Mouse (Mus musculus) hindbrain, postnatal 0 days (tissue): ENCODE results near the gene Olfr223. TPM values are rescaled to one million over a fixed set of nuclear protein-coding genes. Genes with fewer than 3 reads are reported as not detected.

ENCODE experiments used
- ATAC-seq: fragments of 200-750 bp; cut with Nextera tagmentation; 2 replicates; pipeline ENCODE4 v1.8.0; 2017; ENCODE audit warnings: mild to moderate bottlenecking, moderate TSS enrichment, moderate library complexity
- DNase-seq: peaks from one replicate; pipeline ENCODE4 v3.0.0-alpha.2; 2015; ENCODE audit warnings: low spot score
- H3K27ac ChIP-seq: fragments of 300-500 bp; sonication (generic); 2 replicates; pipeline ENCODE4 v1.5.1; 2014; ENCODE audit warnings: mild to moderate bottlenecking
- H3K27me3 ChIP-seq: fragments of 300-500 bp; sonication (generic); 2 replicates; pipeline ENCODE4 v1.6.1; 2014; ENCODE audit warnings: low read length, mixed read lengths; ENCODE audit not compliant: insufficient read depth
- H3K36me3 ChIP-seq: fragments of 300-500 bp; sonication (generic); 2 replicates; pipeline ENCODE4 v1.6.1; 2014; ENCODE audit warnings: low read length, mixed read lengths; ENCODE audit not compliant: insufficient read depth
- H3K4me1 ChIP-seq: fragments of 300-500 bp; sonication (generic); 2 replicates; pipeline ENCODE4 v1.6.1; 2014; ENCODE audit warnings: antibody characterized with exemption, low read length, mixed read lengths; ENCODE audit not compliant: insufficient read depth
- H3K4me2 ChIP-seq: fragments of 300-500 bp; sonication (generic); 2 replicates; pipeline ENCODE4 v1.6.1; 2014; ENCODE audit warnings: low read depth, mild to moderate bottlenecking, low read length, moderate library complexity, mixed read lengths
- H3K4me3 ChIP-seq: fragments of 300-500 bp; sonication (generic); 2 replicates; pipeline ENCODE4 v1.5.1; 2014; ENCODE audit warnings: low read length
- H3K9ac ChIP-seq: fragments of 300-500 bp; sonication (generic); replicated peaks from 2 replicates; pipeline ENCODE4 v1.6.1; 2014; ENCODE audit warnings: mild to moderate bottlenecking, low read length, moderate library complexity, mixed read lengths
- H3K9me3 ChIP-seq: fragments of 300-500 bp; sonication (generic); 2 replicates; pipeline ENCODE4 v1.6.1; 2016; ENCODE audit warnings: low read length, mixed read lengths
- CTCF ChIP-seq: IDR thresholded peaks from 2 replicates; pipeline ENCODE4 v1.5.1; 2016; ENCODE audit warnings: antibody characterized with exemption, control low read depth, low read depth
- WGBS: fragments of 180-500 bp; shearing (Covaris S2); extraction: QIAGEN DNeasy Blood & Tissue Kit; methylation state at CpG from one replicate; pipeline ENCODE4 v1.1.7; 2014; 5-methylcytosine and 5-hydroxymethylcytosine counted together
- polyA plus RNA-seq: library from polyadenylated mRNA; unstranded; fragments of >200 nt; fragmentation: Nextera tagmentation; extraction: Ambion mirVana; gene quantifications from 2 replicates; pipeline ENCODE4 v1.2.1, GENCODE M21; 2015
- total RNA-seq: library from RNA; depleted of rRNA; stranded (reverse); fragments of >200 nt; gene quantifications from 2 replicates; pipeline ENCODE4 v1.2.3, GENCODE M21; 2014

The Olfr223 gene
- total and polyA plus RNA-seq, 2 experiments from 2014 or later: not detected

GRCm38 (mm10) chr11:59635251-59635795 is 42.2 kb upstream of the Olfr223 start:
- 84% methylated on average over 9 of the region's 9 CpGs for WGBS
- Histone ChIP-seq H3K9me3 (no peaks in the 10 kb centered on the region), H3K9ac (no peak overlapping the region), H3K27ac (no peak overlapping the region), H3K36me3 (no peaks in the 10 kb centered on the region), H3K4me2 (no peak overlapping the region), H3K4me1 (no peaks in the 10 kb centered on the region), H3K4me3 (no peak overlapping the region), H3K27me3 (no peaks in the 10 kb centered on the region)
- TF ChIP-seq CTCF: no peak
- ATAC-seq: no peak
- DNase-seq: no peak

DNA sequence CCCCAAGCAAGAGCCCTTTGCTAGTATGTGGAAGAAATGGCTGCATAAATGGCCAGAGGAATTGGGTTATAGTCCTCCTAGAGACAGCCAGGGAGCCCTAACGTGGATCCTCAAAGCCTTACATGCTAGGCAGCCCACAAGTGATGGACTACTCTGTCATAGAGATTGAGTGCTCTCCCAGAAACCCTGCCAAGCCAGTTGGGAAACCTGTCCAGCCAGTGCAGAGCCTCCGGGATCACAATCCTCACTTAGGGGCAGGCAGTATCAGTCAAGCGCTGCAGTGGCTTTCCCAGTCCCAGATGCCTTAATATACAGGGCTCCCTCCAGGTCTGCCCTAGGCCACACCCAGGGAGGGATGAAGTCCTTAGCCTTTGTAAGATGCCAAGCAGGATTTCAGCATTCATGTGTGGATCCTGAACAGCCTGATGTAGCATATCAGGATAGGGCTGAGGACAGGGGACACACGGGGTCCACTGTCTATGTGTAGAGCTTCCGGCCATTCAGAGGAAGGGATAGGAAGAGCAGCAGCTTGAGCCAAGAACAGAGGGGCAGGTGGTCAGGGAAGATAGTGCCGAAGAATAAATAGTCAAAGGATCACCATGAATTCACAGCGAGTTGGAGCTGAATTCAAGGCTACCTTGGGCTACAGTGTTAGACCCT is 41.0 kb upstream of the Olfr223 start:
- no peak for TF ChIP-seq CTCF
- no peaks in the 10 kb centered on the region for H3K36me3 ChIP-seq
- H3K27ac ChIP-seq: no peak overlapping the region
- H3K4me1 ChIP-seq: 0 out of 2 replicates have a peak, but pooled peaks cover 3% of the 10 kb centered on the region
- H3K9ac ChIP-seq: no peak overlapping the region
- no peak for DNase-seq
- H3K9me3 ChIP-seq: no peaks in the 10 kb centered on the region
- H3K27me3 ChIP-seq: no peaks in the 10 kb centered on the region
- 82% methylated on average over 7 of the region's 7 CpGs for WGBS
- no peak overlapping the region for H3K4me3 ChIP-seq
- H3K4me2 ChIP-seq: no peak overlapping the region
- no peak for ATAC-seq

- Histone ChIP-seq H3K9me3 (no peaks in the 10 kb centered on the region), H3K4me1 (0 out of 2 replicates have a peak, but pooled peaks cover 3% of the 10 kb centered on the region), H3K27ac (no peak overlapping the region), H3K36me3 (no peaks in the 10 kb centered on the region), H3K27me3 (no peaks in the 10 kb centered on the region), H3K4me3 (no peak overlapping the region), H3K4me2 (no peak overlapping the region), H3K9ac (no peak overlapping the region)
- TF ChIP-seq CTCF: peak; percentile 82
- peak; percentile 69 for DNase-seq
- ATAC-seq: no peak
- 25% methylated on average over 5 of the region's 5 CpGs for WGBS
These were observed 39.9 kb upstream of the Olfr223 start for GRCm38 (mm10) chr11:59633037-59633436.

- TF ChIP-seq CTCF: no peak
- 0 out of 2 replicates have a peak, but pooled peaks cover 3% of the 10 kb centered on the region for H3K4me1 ChIP-seq
- no peak overlapping the region for H3K4me2 ChIP-seq
- no peak overlapping the region for H3K4me3 ChIP-seq
- no peak overlapping the region for H3K27ac ChIP-seq
- no peaks in the 10 kb centered on the region for H3K27me3 ChIP-seq
- no peak for ATAC-seq
- H3K9ac ChIP-seq: no peak overlapping the region
- H3K36me3 ChIP-seq: no peaks in the 10 kb centered on the region
- 83% methylated on average over 4 of the region's 4 CpGs for WGBS
- H3K9me3 ChIP-seq: no peaks in the 10 kb centered on the region
- no peak for DNase-seq
These were observed 38.9 kb upstream of the Olfr223 start for GRCm38 (mm10) chr11:59631980-59632379.

DNA sequence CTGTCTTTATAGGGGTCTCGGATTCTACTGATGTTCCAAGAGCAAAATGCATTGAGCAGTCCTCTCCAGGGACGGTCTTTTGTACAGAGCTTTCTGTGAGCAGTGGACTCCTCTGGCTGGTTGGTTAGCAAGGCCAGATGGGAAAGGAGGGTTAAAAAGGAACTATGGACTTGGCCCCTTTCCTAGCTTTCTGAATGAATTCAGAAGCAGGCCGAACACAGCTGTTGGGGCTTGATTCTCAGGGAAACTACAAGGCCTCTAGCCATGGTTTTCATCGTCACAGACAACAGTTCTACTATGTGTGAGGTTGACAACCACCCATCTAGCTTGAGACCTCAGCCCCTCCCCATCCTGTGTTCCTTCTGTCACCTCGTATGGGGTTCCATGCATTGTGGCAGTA is 36.8 kb upstream of the Olfr223 start:
- ATAC-seq (no peak), DNase-seq (peak; percentile 62)
- WGBS: 49% methylated on average over 5 of the region's 5 CpGs

DNA sequence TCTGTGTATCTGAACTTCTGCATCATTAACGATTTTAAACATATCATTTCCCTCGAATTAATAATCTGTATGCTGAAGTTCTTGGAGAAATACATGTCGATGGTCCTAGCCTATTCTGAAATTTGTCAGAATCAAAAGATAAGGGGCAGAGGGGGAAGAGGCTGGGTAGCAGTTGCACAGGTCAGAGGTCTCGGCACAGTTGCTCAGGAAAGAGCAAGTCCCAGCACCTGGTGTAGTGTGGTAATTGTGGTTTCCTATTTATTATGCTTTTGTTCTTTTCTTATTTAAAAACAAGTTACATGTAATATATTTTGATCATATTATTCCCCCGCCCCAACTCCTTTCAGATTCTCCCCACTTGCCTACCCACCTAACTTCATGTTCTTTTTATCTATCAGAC is 35.1 kb upstream of the Olfr223 start:
- no peak overlapping the region for H3K9ac ChIP-seq
- TF ChIP-seq CTCF: no peak
- WGBS: 87% methylated on average over 5 of the region's 5 CpGs
- H3K27ac ChIP-seq: no peak overlapping the region
- ATAC-seq (no peak), DNase-seq (no peak)
- no peak overlapping the region for H3K4me2 ChIP-seq
- no peak overlapping the region for H3K4me3 ChIP-seq
- 0 out of 2 replicates have a peak, but pooled peaks cover 3% of the 10 kb centered on the region for H3K4me1 ChIP-seq
- no peaks in the 10 kb centered on the region for H3K27me3 ChIP-seq
- no peaks in the 10 kb centered on the region for H3K9me3 ChIP-seq
- H3K36me3 ChIP-seq: no peaks in the 10 kb centered on the region

More for the DNA sequence above, 36.8 kb upstream of the Olfr223 start:
- H3K4me1 ChIP-seq: 0 out of 2 replicates have a peak, but pooled peaks cover 3% of the 10 kb centered on the region
- TF ChIP-seq CTCF: no peak
- H3K27me3 ChIP-seq: no peaks in the 10 kb centered on the region
- H3K4me3 ChIP-seq: no peak overlapping the region
- no peak overlapping the region for H3K9ac ChIP-seq
- H3K9me3 ChIP-seq: no peaks in the 10 kb centered on the region
- no peak overlapping the region for H3K27ac ChIP-seq
- no peak overlapping the region for H3K4me2 ChIP-seq
- no peaks in the 10 kb centered on the region for H3K36me3 ChIP-seq

GRCm38 (mm10) chr11:59626192-59626591 is 33.1 kb upstream of the Olfr223 start:
- Histone ChIP-seq H3K27me3 (no peaks in the 10 kb centered on the region), H3K4me2 (no peak overlapping the region), H3K4me1 (0 out of 2 replicates have a peak, but pooled peaks cover 3% of the 10 kb centered on the region), H3K9me3 (no peaks in the 10 kb centered on the region), H3K27ac (no peak overlapping the region), H3K4me3 (no peak overlapping the region), H3K9ac (no peak overlapping the region), H3K36me3 (no peaks in the 10 kb centered on the region)
- no peak for ATAC-seq
- DNase-seq: peak; percentile 13
- TF ChIP-seq CTCF: no peak
- 61% methylated on average over 7 of the region's 7 CpGs for WGBS
